Mouse (Mus musculus) hindbrain, postnatal 0 days (tissue): ENCODE data around the gene Pecam1. TPM values are rescaled to one million over a fixed set of nuclear protein-coding genes. Genes with fewer than 3 reads are reported as not detected.
"Not testable (repeated sequence)": the region's sequence is repeated elsewhere in the genome, so short reads cannot be mapped to it uniquely, and the experiment has no call there.

Experiments used
- ATAC-seq: fragments of 200-750 bp; cut with Nextera tagmentation; 2 replicates; pipeline ENCODE4 v1.8.0; 2017; ENCODE audit warnings: mild to moderate bottlenecking, moderate TSS enrichment, moderate library complexity
- DNase-seq: peaks from one replicate; pipeline ENCODE4 v3.0.0-alpha.2; 2015; ENCODE audit warnings: low spot score
- H3K27ac ChIP-seq: fragments of 300-500 bp; sonication (generic); 2 replicates; pipeline ENCODE4 v1.5.1; 2014; ENCODE audit warnings: mild to moderate bottlenecking
- H3K27me3 ChIP-seq: fragments of 300-500 bp; sonication (generic); 2 replicates; pipeline ENCODE4 v1.6.1; 2014; ENCODE audit warnings: low read length, mixed read lengths; ENCODE audit not compliant: insufficient read depth
- H3K36me3 ChIP-seq: fragments of 300-500 bp; sonication (generic); 2 replicates; pipeline ENCODE4 v1.6.1; 2014; ENCODE audit warnings: low read length, mixed read lengths; ENCODE audit not compliant: insufficient read depth
- H3K4me1 ChIP-seq: fragments of 300-500 bp; sonication (generic); 2 replicates; pipeline ENCODE4 v1.6.1; 2014; ENCODE audit warnings: antibody characterized with exemption, low read length, mixed read lengths; ENCODE audit not compliant: insufficient read depth
- H3K4me2 ChIP-seq: fragments of 300-500 bp; sonication (generic); 2 replicates; pipeline ENCODE4 v1.6.1; 2014; ENCODE audit warnings: low read depth, mild to moderate bottlenecking, low read length, moderate library complexity, mixed read lengths
- H3K4me3 ChIP-seq: fragments of 300-500 bp; sonication (generic); 2 replicates; pipeline ENCODE4 v1.5.1; 2014; ENCODE audit warnings: low read length
- H3K9ac ChIP-seq: fragments of 300-500 bp; sonication (generic); replicated peaks from 2 replicates; pipeline ENCODE4 v1.6.1; 2014; ENCODE audit warnings: mild to moderate bottlenecking, low read length, moderate library complexity, mixed read lengths
- H3K9me3 ChIP-seq: fragments of 300-500 bp; sonication (generic); 2 replicates; pipeline ENCODE4 v1.6.1; 2016; ENCODE audit warnings: low read length, mixed read lengths
- CTCF ChIP-seq: IDR thresholded peaks from 2 replicates; pipeline ENCODE4 v1.5.1; 2016; ENCODE audit warnings: antibody characterized with exemption, control low read depth, low read depth
- WGBS: fragments of 180-500 bp; shearing (Covaris S2); extraction: QIAGEN DNeasy Blood & Tissue Kit; methylation state at CpG from one replicate; pipeline ENCODE4 v1.1.7; 2014; 5-methylcytosine and 5-hydroxymethylcytosine counted together
- polyA plus RNA-seq: library from polyadenylated mRNA; unstranded; fragments of >200 nt; fragmentation: Nextera tagmentation; extraction: Ambion mirVana; gene quantifications from 2 replicates; pipeline ENCODE4 v1.2.1, GENCODE M21; 2015
- total RNA-seq: library from RNA; depleted of rRNA; stranded (reverse); fragments of >200 nt; gene quantifications from 2 replicates; pipeline ENCODE4 v1.2.3, GENCODE M21; 2014

Pecam1 gene
- total and polyA plus RNA-seq, 2 experiments from 2014 or later, result 10.9 to 19.2 TPM

- TF ChIP-seq CTCF, result no peak; the same call in 1 of the 2 replicates
- H3K27ac ChIP-seq, result peak overlapping the region; percentile 99
- DNase-seq (peak; percentile 94), ATAC-seq (peak; percentile 21; the same call in 1 of the 2 replicates)
- peaks cover 28% of the 10 kb centered on the region for H3K36me3 ChIP-seq
- no peaks in the 10 kb centered on the region for H3K27me3 ChIP-seq
- WGBS, result under 1% methylated on average over 62 of the region's 65 CpGs
- peak overlapping the region; percentile 71 for H3K4me2 ChIP-seq
- H3K4me3 ChIP-seq, result peak overlapping the region; percentile 95
- H3K9me3 ChIP-seq, result no peaks in the 10 kb centered on the region
- peak overlapping the region; percentile 98 for H3K9ac ChIP-seq
- H3K4me1 ChIP-seq, result peaks cover 10% of the 10 kb centered on the region; the same call in 1 of the 2 replicates
Observed at GRCm38 (mm10) chr11:106787131-106788025, 37.0 kb upstream of the Pecam1 start.

DNA sequence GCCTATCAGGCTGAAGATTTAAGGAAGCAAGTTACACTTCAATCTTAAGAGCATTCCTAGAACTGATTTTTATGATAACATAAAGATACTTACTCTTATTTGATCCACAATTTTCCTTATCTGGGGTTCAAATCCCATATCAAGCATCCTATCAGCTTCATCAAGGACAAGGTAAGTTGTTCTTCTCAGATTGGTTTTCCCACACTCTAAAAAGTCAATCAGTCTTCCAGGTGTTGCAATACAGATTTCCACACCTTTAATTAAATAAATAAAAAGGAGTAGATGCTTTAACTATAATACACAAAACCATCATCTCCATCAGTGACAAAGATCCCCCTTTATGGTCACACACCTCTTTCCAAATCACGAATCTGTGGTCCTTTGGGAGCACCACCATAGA lies 34.6 kb upstream of the Pecam1 start:
- H3K9ac ChIP-seq, result no peak overlapping the region
- 0 out of 2 replicates have a peak, but pooled peaks cover 8% of the 10 kb centered on the region for H3K4me1 ChIP-seq
- ATAC-seq (no peak), DNase-seq (no peak)
- 60% methylated on average over 1 of the region's 1 CpGs for WGBS
- H3K4me2 ChIP-seq, result peak overlapping the region; percentile 71; the same call in 1 of the 2 replicates
- no peak overlapping the region for H3K27ac ChIP-seq
- no peaks in the 10 kb centered on the region for H3K9me3 ChIP-seq
- H3K27me3 ChIP-seq, result no peaks in the 10 kb centered on the region
- H3K36me3 ChIP-seq, result peaks cover 34% of the 10 kb centered on the region
- H3K4me3 ChIP-seq, result no peak overlapping the region
- no peak for TF ChIP-seq CTCF

GRCm38 (mm10) chr11:106784476-106784875 lies 34.0 kb upstream of the Pecam1 start:
- Histone ChIP-seq H3K9me3 (no peaks in the 10 kb centered on the region), H3K27ac (no peak overlapping the region), H3K27me3 (no peaks in the 10 kb centered on the region), H3K4me1 (0 out of 2 replicates have a peak, but pooled peaks cover 8% of the 10 kb centered on the region), H3K4me2 (no peak overlapping the region), H3K4me3 (no peak overlapping the region), H3K36me3 (peaks cover 34% of the 10 kb centered on the region), H3K9ac (no peak overlapping the region)
- 84% methylated on average over 2 of the region's 2 CpGs for WGBS
- ATAC-seq, result no peak
- no peak for TF ChIP-seq CTCF
- DNase-seq, result no peak

DNA sequence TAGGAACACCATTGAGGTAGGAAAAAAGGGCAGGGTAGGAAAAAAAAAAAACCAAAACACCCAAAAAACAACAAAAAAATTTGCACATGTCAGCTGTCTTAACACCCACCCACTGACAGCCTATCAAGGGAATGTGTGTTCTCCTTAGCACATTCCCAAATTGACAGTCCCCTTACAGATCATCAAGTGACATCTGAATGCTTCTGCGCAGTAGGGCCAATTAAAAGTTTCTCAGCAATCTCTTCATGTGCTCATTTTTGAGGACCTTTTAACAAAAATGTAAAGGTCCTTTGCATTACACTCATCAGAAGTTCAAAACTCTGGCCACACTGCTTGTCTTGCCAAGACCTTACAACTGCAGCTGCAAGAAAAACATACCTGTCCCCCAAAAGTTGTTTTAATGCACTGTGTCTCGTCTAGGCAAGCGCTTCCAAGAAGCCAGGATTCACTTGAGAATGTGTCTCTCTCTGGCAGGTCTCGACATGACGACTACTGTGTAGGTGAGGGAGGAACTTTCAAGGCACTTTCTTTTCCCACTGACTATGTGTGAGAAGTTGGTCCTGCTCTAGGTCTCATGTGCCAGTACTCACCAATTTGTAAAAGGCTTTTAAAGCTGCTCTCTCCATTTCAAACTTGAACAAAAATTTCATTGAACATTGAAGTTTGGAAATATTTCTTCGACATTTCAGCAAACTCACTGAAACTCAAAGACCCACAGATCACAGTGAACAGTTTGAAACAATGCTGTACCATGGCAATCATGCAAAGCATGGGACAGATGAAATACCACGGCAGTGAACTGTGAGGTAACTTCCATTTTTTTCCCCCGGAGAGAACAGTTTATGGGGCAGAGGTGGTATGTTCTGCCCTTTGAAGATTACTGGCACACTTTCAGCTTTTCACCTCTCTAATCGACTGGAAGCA lies 32.7 kb upstream of the Pecam1 start:
- DNase-seq (no peak), ATAC-seq (no peak)
- Histone ChIP-seq H3K9me3 (no peaks in the 10 kb centered on the region), H3K4me1 (0 out of 2 replicates have a peak, but pooled peaks cover 8% of the 10 kb centered on the region), H3K27me3 (no peaks in the 10 kb centered on the region), H3K4me3 (no peak overlapping the region), H3K9ac (no peak overlapping the region), H3K27ac (no peak overlapping the region), H3K4me2 (no peak overlapping the region), H3K36me3 (peaks cover 34% of the 10 kb centered on the region)
- TF ChIP-seq CTCF, result no peak
- WGBS, result 82% methylated on average over 9 of the region's 9 CpGs

DNA sequence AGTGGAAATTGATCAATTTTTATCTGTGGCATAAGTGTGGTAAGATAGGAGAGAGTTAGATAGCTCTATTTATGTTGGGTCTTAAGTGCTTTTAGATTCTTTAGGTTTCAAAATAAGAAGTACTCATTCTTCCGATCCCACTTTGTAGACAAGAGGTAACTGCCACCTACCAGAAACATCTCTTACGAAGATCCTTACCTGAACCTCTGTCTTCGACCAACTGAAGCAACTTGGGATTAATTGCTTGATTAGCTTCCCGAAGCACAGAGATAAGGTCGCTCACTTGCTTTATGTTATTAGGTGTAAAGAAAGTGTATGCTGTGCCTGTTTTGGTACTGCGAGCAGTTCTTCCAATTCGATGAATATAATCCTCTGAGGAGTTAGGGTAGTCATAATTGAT lies 31.8 kb upstream of the Pecam1 start:
- H3K4me2 ChIP-seq, H3K4me3 ChIP-seq, ATAC-seq, H3K4me1 ChIP-seq, DNase-seq, H3K9ac ChIP-seq, H3K27ac ChIP-seq, H3K27me3 ChIP-seq, H3K9me3 ChIP-seq: not testable (repeated sequence)
- peaks cover 34% of the 10 kb centered on the region for H3K36me3 ChIP-seq
- 90% methylated on average over 7 of the region's 7 CpGs for WGBS

- ATAC-seq (no peak), DNase-seq (no peak)
- Histone ChIP-seq H3K9me3 (no peaks in the 10 kb centered on the region), H3K4me2 (no peak overlapping the region), H3K27me3 (no peaks in the 10 kb centered on the region), H3K27ac (no peak overlapping the region), H3K36me3 (peaks cover 33% of the 10 kb centered on the region), H3K9ac (no peak overlapping the region), H3K4me3 (no peak overlapping the region), H3K4me1 (0 out of 2 replicates have a peak, but pooled peaks cover 7% of the 10 kb centered on the region)
- 80% methylated on average over 6 of the region's 6 CpGs for WGBS
- TF ChIP-seq CTCF, result no peak
Observed at GRCm38 (mm10) chr11:106780590-106781220, 30.3 kb upstream of the Pecam1 start.
